Mouse (Mus musculus) limb, embryonic 14.5 days (tissue): Measurements from ENCODE around the gene Rdh16f1. TPM values are rescaled to one million over a fixed set of nuclear protein-coding genes. Genes with fewer than 3 reads are reported as not detected.
"Not testable (repeated sequence)": the region's sequence is repeated elsewhere in the genome, so short reads cannot be mapped to it uniquely, and the experiment has no call there.

Experiments used
- ATAC-seq: fragments of 200-750 bp; cut with Nextera tagmentation; 2 replicates; pipeline ENCODE4 v1.8.0; 2017; ENCODE audit warnings: low read depth, moderate number of reproducible peaks, moderate TSS enrichment; ENCODE audit not compliant: low FRiP score
- DNase-seq: peaks from one replicate; pipeline ENCODE4 v3.0.0-alpha.2; 2015; ENCODE audit warnings: low spot score
- H3K27ac ChIP-seq: fragments of 300-500 bp; sonication (generic); replicated peaks from 2 replicates; pipeline ENCODE4 v1.5.1; 2014; ENCODE audit warnings: low read depth, mild to moderate bottlenecking, low read length, moderate library complexity, mixed read lengths
- H3K27me3 ChIP-seq: fragments of 300-500 bp; sonication (generic); 2 replicates; pipeline ENCODE4 v1.6.1; 2014; ENCODE audit warnings: low read length, mixed read lengths; ENCODE audit not compliant: control insufficient read depth, insufficient read depth
- H3K36me3 ChIP-seq: fragments of 300-500 bp; sonication (generic); 2 replicates; pipeline ENCODE4 v1.6.1; 2014; ENCODE audit warnings: mild to moderate bottlenecking, low read length, moderate library complexity, mixed read lengths; ENCODE audit not compliant: control insufficient read depth, insufficient read depth
- H3K4me1 ChIP-seq: fragments of 300-500 bp; sonication (generic); 2 replicates; pipeline ENCODE4 v1.6.1; 2014; ENCODE audit warnings: antibody characterized with exemption, low read length, mixed read lengths; ENCODE audit not compliant: control insufficient read depth, insufficient read depth
- H3K4me2 ChIP-seq: fragments of 300-500 bp; sonication (generic); replicated peaks from 2 replicates; pipeline ENCODE4 v1.6.1; 2014; ENCODE audit warnings: low read depth, mild to moderate bottlenecking, low read length, moderate library complexity; ENCODE audit not compliant: severe bottlenecking
- H3K4me3 ChIP-seq: fragments of 300-500 bp; sonication (generic); replicated peaks from 2 replicates; pipeline ENCODE4 v1.5.1; 2014; ENCODE audit warnings: low read length
- H3K9ac ChIP-seq: fragments of 300-500 bp; sonication (generic); 2 replicates; pipeline ENCODE4 v1.6.1; 2014; ENCODE audit warnings: mild to moderate bottlenecking, low read depth, low read length, moderate library complexity; ENCODE audit not compliant: severe bottlenecking
- H3K9me3 ChIP-seq: fragments of 300-500 bp; sonication (generic); 2 replicates; pipeline ENCODE4 v1.6.1; 2016; ENCODE audit warnings: low read length; ENCODE audit not compliant: control insufficient read depth
- POLR2A ChIP-seq: fragments of 200-500 bp; IDR thresholded peaks from 2 replicates; pipeline ENCODE4 v1.8.0; 2012; ENCODE audit warnings: inconsistent platforms, mild to moderate bottlenecking, moderate library complexity, borderline replicate concordance; ENCODE audit not compliant: insufficient read depth, insufficient read length; ENCODE audit errors: extremely low read depth
- WGBS: fragments of 180-500 bp; shearing (Covaris S2); extraction: QIAGEN DNeasy Blood & Tissue Kit; methylation state at CpG from one replicate; pipeline ENCODE4 v1.1.7; 2014; 5-methylcytosine and 5-hydroxymethylcytosine counted together
- polyA plus RNA-seq, 2 experiments: library from polyadenylated mRNA; depleted of rRNA in 1 of 2; stranded (reverse) in 1 of 2; unstranded in 1 of 2; fragments of >200 nt; fragmentation: Nextera tagmentation in 1 of 2; extraction: Ambion mirVana in 1 of 2; gene quantifications; 2 replicates each; pipeline versions ENCODE4 v1.2.1 to v1.2.3; 2012 to 2014

Rdh16f1 gene
- polyA plus RNA-seq, 2 experiments: 0.16 to 0.59 TPM

GRCm38 (mm10) chr10:127799295-127799694 is 39.7 kb downstream of the Rdh16f1 start:
- Histone ChIP-seq H3K9me3 (no peaks in the 10 kb centered on the region), H3K4me1 (no peaks in the 10 kb centered on the region), H3K9ac (no peak overlapping the region), H3K4me3 (no peak overlapping the region), H3K27me3 (no peaks in the 10 kb centered on the region), H3K4me2 (no peak overlapping the region), H3K27ac (no peak overlapping the region), H3K36me3 (no peaks in the 10 kb centered on the region)
- ATAC-seq (no peak), DNase-seq (no peak)
- WGBS: 73% methylated on average over 1 of the region's 1 CpGs
- TF ChIP-seq POLR2A: no peak

DNA sequence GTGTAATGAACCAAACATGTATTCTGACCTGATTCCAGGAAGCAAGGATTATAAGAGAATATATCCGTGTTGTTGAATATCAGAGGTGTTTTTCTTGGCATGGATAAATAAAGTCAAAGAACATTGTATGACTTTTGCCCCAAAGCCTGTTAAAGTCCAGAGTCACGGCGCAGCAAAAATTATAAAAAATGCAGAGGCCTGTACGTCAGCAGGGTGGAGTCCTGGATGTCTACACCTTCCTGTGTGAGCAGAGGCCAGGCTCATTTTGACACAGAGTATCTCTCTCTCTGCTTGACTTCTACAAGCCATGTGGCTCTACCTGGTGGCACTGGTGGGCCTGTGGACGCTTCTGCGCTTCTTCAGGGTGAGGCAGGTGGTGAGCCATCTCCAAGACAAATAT is 41.3 kb downstream of the Rdh16f1 start, which contains the start of gene Rdh16:
Gene Rdh16, plus strand, starts transcription at position 262 of the 400 bp plus-strand sequence.
- Histone ChIP-seq H3K4me1 (no peaks in the 10 kb centered on the region), H3K9me3 (no peaks in the 10 kb centered on the region), H3K27me3 (no peaks in the 10 kb centered on the region), H3K4me3 (no peak within 1 kb of the TSS), H3K9ac (no peak within 1 kb of the TSS), H3K27ac (no peak within 1 kb of the TSS), H3K36me3 (no peaks in the 10 kb centered on the region), H3K4me2 (no peak within 1 kb of the TSS)
- DNase-seq (no peak), ATAC-seq (no peak)
- 86% methylated on average over 6 of the region's 6 CpGs for WGBS
- no peak for TF ChIP-seq POLR2A

DNA sequence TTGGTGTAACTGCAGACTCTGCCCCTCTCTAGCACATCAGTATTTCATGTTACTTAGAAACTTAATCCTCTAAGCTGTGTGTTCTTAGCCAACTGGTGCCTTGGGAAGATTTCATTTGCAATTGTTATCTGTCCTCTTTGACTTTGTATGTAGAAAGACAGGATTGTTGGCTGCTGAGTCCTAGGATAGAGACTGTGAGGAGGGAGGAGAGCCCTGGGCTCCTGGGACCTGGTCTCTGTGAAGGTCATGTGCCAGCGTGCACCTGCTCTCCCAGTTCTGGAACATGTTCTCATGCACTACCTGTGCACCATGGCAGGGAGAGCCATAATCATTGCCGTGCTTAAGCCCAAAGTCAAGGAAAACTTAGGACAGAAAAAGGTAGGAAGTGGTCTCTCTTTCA is 42.0 kb downstream of the Rdh16f1 start:
- Histone ChIP-seq H3K9ac (no peak overlapping the region), H3K36me3 (no peaks in the 10 kb centered on the region), H3K4me2 (no peak overlapping the region), H3K9me3 (no peaks in the 10 kb centered on the region), H3K4me3 (no peak overlapping the region), H3K27me3 (no peaks in the 10 kb centered on the region), H3K27ac (no peak overlapping the region), H3K4me1 (no peaks in the 10 kb centered on the region)
- no peak for ATAC-seq
- 86% methylated on average over 2 of the region's 2 CpGs for WGBS
- no peak for DNase-seq
- TF ChIP-seq POLR2A: no peak

DNA sequence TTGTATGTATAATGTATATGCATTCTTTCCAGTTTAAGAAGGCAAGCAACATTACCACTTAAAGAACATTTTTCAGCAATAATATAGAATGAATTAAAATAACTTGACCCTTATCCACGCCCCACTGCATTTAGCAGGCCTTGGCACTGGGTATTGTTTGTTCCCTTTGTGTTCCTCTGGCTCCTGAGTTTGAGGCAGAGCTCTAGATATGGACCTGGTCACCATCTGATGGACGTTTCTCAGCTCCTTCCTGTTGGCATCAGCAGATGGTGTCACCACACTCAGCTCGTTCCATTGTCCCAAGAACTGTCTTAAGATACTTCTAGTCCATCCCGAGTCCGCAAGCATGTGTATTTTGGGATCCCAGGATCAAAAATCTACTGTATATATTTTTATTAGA is 42.6 kb downstream of the Rdh16f1 start:
- ATAC-seq (no peak), DNase-seq (no peak)
- 77% methylated on average over 5 of the region's 5 CpGs for WGBS
- Histone ChIP-seq H3K4me1 (no peaks in the 10 kb centered on the region), H3K4me2 (no peak overlapping the region), H3K9ac (no peak overlapping the region), H3K9me3 (no peaks in the 10 kb centered on the region), H3K4me3 (no peak overlapping the region), H3K27me3 (no peaks in the 10 kb centered on the region), H3K36me3 (no peaks in the 10 kb centered on the region), H3K27ac (no peak overlapping the region)
- TF ChIP-seq POLR2A: no peak

- ATAC-seq (no peak), DNase-seq (no peak)
- TF ChIP-seq POLR2A: no peak
- Histone ChIP-seq H3K9me3 (no peaks in the 10 kb centered on the region), H3K4me2 (no peak overlapping the region), H3K4me3 (no peak overlapping the region), H3K4me1 (no peaks in the 10 kb centered on the region), H3K27me3 (no peaks in the 10 kb centered on the region), H3K36me3 (no peaks in the 10 kb centered on the region), H3K9ac (no peak overlapping the region), H3K27ac (no peak overlapping the region)
- WGBS: 79% methylated on average over 7 of the region's 7 CpGs
Measured at GRCm38 (mm10) chr10:127804416-127804815, 44.8 kb downstream of the Rdh16f1 start.

DNA sequence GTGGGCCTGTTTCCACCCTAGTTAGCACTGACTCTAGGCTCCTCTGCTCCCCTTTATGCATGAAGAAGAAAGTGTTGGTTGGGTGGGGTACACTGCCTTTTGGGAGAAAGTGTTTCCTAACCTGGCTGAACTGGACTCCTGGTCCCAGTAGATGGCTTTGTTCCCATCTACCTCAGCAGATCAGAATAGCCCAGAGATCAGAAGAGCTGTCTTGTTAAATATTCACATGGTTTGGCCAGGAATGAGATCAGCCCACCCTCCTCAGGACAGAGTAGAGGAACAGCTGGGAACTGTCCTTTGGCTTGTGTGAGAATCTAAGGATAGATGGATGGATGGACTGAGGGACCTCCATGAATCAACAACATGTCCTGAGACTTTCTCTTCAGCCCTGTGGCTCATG is 56.3 kb downstream of the Rdh16f1 start:
- H3K9ac ChIP-seq: no peak overlapping the region
- no peaks in the 10 kb centered on the region for H3K27me3 ChIP-seq
- H3K27ac ChIP-seq: no peak overlapping the region
- H3K4me2 ChIP-seq: no peak overlapping the region
- TF ChIP-seq POLR2A: no peak
- ATAC-seq (no peak), DNase-seq (no peak)
- H3K4me1 ChIP-seq: no peaks in the 10 kb centered on the region
- H3K36me3 ChIP-seq: no peaks in the 10 kb centered on the region
- no peak overlapping the region for H3K4me3 ChIP-seq
- no peaks in the 10 kb centered on the region; the same call in 1 of the 2 replicates for H3K9me3 ChIP-seq

- H3K4me1 ChIP-seq, H3K9me3 ChIP-seq, H3K27me3 ChIP-seq, H3K36me3 ChIP-seq, H3K9ac ChIP-seq, H3K4me3 ChIP-seq, DNase-seq, ATAC-seq, H3K4me2 ChIP-seq, H3K27ac ChIP-seq: not testable (repeated sequence)
- 66% methylated on average over 4 of the region's 4 CpGs for WGBS
Measured at GRCm38 (mm10) chr10:127817268-127817910, 57.8 kb downstream of the Rdh16f1 start.

GRCm38 (mm10) chr10:127821806-127822205 is 62.2 kb downstream of the Rdh16f1 start:
- H3K4me1 ChIP-seq, H3K36me3 ChIP-seq, H3K9me3 ChIP-seq, H3K27ac ChIP-seq, H3K4me3 ChIP-seq, H3K27me3 ChIP-seq, H3K4me2 ChIP-seq, H3K9ac ChIP-seq, ATAC-seq, DNase-seq: not testable (repeated sequence)
- WGBS: 87% methylated on average over 2 of the region's 2 CpGs
